Mouse (Mus musculus) limb, embryonic 10.5 days (tissue): ENCODE measurements at regions not wholly inside any gene's neighbourhood (a gene's known extent, or its start where the extent isn't known, plus 50 kb on each side); places are given as distances from the start of the nearest gene placed in this dataset.

Source experiments
- DNase-seq: peaks from one replicate; pipeline ENCODE4 v3.0.0-alpha.2; 2017; ENCODE audit warnings: low spot score
- H3K27ac ChIP-seq: fragments of 300-500 bp; sonication (generic); 2 replicates; pipeline ENCODE4 v1.5.1; 2016; ENCODE audit warnings: mild to moderate bottlenecking
- H3K27me3 ChIP-seq: fragments of 300-500 bp; sonication (generic); 2 replicates; pipeline ENCODE4 v1.6.1; 2016; ENCODE audit warnings: low read depth, mild to moderate bottlenecking; ENCODE audit not compliant: poor library complexity, severe bottlenecking
- H3K36me3 ChIP-seq: fragments of 300-500 bp; sonication (generic); 2 replicates; pipeline ENCODE4 v1.6.1; 2016; ENCODE audit warnings: mild to moderate bottlenecking, moderate library complexity
- H3K4me1 ChIP-seq: fragments of 300-500 bp; sonication (generic); 2 replicates; pipeline ENCODE4 v1.6.1; 2016
- H3K4me3 ChIP-seq: fragments of 300-500 bp; sonication (generic); 2 replicates; pipeline ENCODE4 v1.5.1; 2016; ENCODE audit warnings: mild to moderate bottlenecking, moderate library complexity
- H3K9me3 ChIP-seq: fragments of 300-500 bp; sonication (generic); replicated peaks from 2 replicates; pipeline ENCODE4 v1.6.1; 2016; ENCODE audit warnings: mild to moderate bottlenecking
- WGBS: fragments of 180-500 bp; shearing (Covaris S2); methylation state at CpG from one replicate; pipeline ENCODE4 v1.1.7; 2016; 5-methylcytosine and 5-hydroxymethylcytosine counted together

DNA sequence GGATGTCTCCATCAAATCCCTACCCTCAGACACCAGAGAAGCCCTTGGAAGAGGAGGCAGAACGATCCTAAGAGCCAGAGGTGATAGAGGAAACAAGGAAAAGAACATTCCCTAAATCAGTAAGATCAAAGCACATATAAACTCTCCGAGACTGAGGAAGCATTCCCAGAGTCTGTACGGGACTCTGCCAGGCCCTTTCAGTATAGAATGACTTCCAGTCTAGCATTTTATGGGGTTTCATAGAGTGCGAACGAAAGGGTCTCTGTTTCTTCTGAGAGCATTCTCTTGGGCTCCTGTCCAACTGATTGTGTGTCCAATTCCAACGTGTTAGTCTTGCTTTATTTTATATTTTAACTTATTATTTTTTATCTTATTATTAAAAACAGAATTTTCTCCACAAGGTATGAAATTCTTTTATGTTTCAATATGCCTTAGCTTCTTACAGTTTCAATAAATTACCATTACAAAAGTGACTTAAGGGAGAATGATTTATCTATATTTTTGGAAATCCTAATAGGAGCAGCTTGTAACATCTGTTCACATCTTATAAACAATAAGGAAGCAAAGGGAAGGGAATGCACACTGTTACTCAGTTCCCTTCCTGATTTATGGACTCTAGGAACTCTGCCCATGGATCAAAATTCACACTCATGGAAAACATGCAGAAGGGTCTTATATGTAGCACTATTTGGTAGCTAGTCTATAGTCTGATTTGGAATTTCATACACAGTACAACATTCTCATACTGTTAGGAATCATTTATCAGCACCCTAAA is 628.8 kb downstream of the Slitrk6 start:
- no peaks in the 10 kb centered on the region for H3K36me3 ChIP-seq
- DNase-seq: no peak
- no peaks in the 10 kb centered on the region for H3K4me1 ChIP-seq
- H3K27me3 ChIP-seq: no peaks in the 10 kb centered on the region
- H3K27ac ChIP-seq: no peak overlapping the region
- no peaks in the 10 kb centered on the region for H3K9me3 ChIP-seq
- H3K4me3 ChIP-seq: no peak overlapping the region
- WGBS: 55% methylated on average over 6 of the region's 6 CpGs

DNA sequence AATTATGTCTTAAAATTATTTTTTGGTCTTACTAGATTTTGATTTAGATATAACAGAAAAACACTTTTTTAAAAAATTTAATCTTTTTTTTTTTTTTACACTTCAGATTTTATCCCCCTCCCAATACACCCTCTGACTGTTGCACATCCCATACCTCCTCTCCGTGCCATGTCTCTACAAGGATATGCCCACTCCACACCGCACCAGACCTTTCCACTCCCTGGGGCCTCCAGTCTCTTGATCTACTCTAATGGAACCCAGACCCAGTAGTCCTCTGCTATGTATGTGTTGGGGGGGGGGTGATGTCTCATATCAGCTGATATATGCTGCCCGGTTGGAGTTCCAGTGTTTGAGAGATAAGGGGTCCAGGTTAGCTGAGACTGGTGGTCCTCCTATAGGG is 632.2 kb downstream of the Slitrk6 start:
- H3K36me3 ChIP-seq: no peaks in the 10 kb centered on the region
- WGBS: 89% methylated on average over 3 of the region's 3 CpGs

DNA sequence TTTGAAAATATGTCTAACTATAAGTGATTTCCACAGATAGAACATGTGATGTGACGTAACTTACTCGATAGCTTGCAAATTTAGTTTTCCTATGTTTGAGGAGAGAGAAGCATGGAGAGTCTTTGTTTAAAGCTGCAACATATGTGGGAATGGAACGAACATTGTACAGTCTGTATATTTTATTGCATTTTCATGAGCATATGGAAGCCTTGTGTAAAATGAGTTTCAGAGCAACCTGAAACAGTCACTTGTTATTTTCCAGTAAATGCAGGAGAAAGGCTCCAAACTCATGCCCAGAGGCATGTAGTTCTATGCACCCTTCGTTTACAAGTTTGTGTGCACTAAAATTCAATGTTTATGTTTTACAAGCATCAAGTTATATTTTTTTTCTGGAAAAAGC is 639.4 kb downstream of the Slitrk6 start:
- H3K27ac ChIP-seq: no peak overlapping the region
- no peaks in the 10 kb centered on the region for H3K4me1 ChIP-seq
- H3K36me3 ChIP-seq: no peaks in the 10 kb centered on the region
- H3K27me3 ChIP-seq: no peaks in the 10 kb centered on the region
- no peak for DNase-seq
- WGBS: 89% methylated on average over 4 of the region's 4 CpGs
- no peak overlapping the region for H3K4me3 ChIP-seq
- H3K9me3 ChIP-seq: no peaks in the 10 kb centered on the region

More for the DNA sequence above, 632.2 kb downstream of the Slitrk6 start:
- no peaks in the 10 kb centered on the region for H3K27me3 ChIP-seq
- no peak for DNase-seq
- no peak overlapping the region for H3K4me3 ChIP-seq
- no peaks in the 10 kb centered on the region for H3K9me3 ChIP-seq
- no peak overlapping the region for H3K27ac ChIP-seq
- H3K4me1 ChIP-seq: no peaks in the 10 kb centered on the region

GRCm38 (mm10) chr14:110100852-110101251 is 654.1 kb downstream of the Slitrk6 start:
- WGBS: 88% methylated on average over 4 of the region's 4 CpGs
- Histone ChIP-seq H3K4me1 (no peaks in the 10 kb centered on the region), H3K9me3 (no peaks in the 10 kb centered on the region), H3K27me3 (no peaks in the 10 kb centered on the region), H3K27ac (no peak overlapping the region), H3K4me3 (no peak overlapping the region), H3K36me3 (no peaks in the 10 kb centered on the region)
- DNase-seq: no peak

GRCm38 (mm10) chr14:110078351-110078750 is 676.6 kb downstream of the Slitrk6 start:
- H3K36me3 ChIP-seq: no peaks in the 10 kb centered on the region
- H3K4me1 ChIP-seq: no peaks in the 10 kb centered on the region
- peak; percentile 45 for DNase-seq
- H3K9me3 ChIP-seq: no peaks in the 10 kb centered on the region
- 41% methylated on average over 6 of the region's 6 CpGs for WGBS
- no peak overlapping the region for H3K27ac ChIP-seq
- no peaks in the 10 kb centered on the region for H3K27me3 ChIP-seq
- no peak overlapping the region for H3K4me3 ChIP-seq

GRCm38 (mm10) chr14:110047748-110048147 is 707.2 kb downstream of the Slitrk6 start:
- no peak overlapping the region; the same call in 1 of the 2 replicates for H3K27ac ChIP-seq
- 80% methylated on average over 3 of the region's 3 CpGs for WGBS
- H3K36me3 ChIP-seq: no peaks in the 10 kb centered on the region
- DNase-seq: no peak
- peaks cover 3% of the 10 kb centered on the region; the same call in 1 of the 2 replicates for H3K4me1 ChIP-seq
- H3K4me3 ChIP-seq: no peak overlapping the region
- no peaks in the 10 kb centered on the region for H3K9me3 ChIP-seq
- H3K27me3 ChIP-seq: no peaks in the 10 kb centered on the region

- H3K27me3 ChIP-seq: no peaks in the 10 kb centered on the region
- no peak overlapping the region for H3K4me3 ChIP-seq
- H3K4me1 ChIP-seq: peaks cover 3% of the 10 kb centered on the region; the same call in 1 of the 2 replicates
Observed at GRCm38 (mm10) chr14:110043211-110043610, 711.7 kb downstream of the Slitrk6 start.

DNA sequence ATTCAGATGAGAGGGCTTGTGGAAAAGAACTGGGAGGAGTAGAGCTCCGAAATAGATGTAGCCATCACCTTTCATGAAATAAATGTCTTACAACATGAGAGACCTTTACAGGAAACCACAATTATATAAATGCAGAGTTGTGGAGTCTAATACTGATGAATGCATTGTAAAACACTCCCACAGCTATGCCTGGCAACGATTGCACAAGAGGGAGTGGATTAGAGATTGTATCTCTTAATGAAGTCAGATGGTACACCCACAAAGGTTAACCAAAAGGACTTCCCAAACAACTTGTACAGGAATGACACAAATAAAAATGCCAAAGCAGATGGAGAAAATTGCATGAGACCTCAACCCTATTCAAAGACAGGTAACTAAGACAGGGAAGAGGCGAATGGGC is 733.1 kb downstream of the Slitrk6 start:
- Histone ChIP-seq H3K27me3 (no peaks in the 10 kb centered on the region), H3K27ac (no peak overlapping the region), H3K4me1 (no peaks in the 10 kb centered on the region), H3K4me3 (no peak overlapping the region), H3K36me3 (no peaks in the 10 kb centered on the region), H3K9me3 (no peaks in the 10 kb centered on the region)
- 86% methylated on average over 3 of the region's 3 CpGs for WGBS
- DNase-seq: no peak

More at GRCm38 (mm10) chr14:110043211-110043610, 711.7 kb downstream of the Slitrk6 start:
- DNase-seq: no peak
- H3K27ac ChIP-seq: no peak overlapping the region
- H3K36me3 ChIP-seq: no peaks in the 10 kb centered on the region
- no peaks in the 10 kb centered on the region for H3K9me3 ChIP-seq

DNA sequence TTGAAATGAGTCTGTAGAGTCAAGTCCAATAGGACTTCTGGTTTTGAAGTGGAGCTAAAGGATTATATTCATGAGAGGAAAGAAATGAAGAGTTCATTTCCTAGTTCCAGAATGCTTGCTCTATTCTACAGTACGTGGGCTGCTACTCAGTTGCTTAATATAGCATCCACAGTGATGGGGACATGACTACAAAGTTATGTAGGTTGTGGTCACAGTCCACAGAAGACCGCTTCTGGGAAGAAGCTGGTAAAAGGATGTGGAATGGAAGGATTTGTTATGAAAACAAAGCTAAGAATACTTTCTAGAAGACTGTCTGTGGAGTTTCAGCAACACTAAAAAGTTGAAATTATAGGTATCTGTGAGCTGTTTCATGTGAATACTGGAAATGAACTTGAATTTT is 739.8 kb downstream of the Slitrk6 start:
- 84% methylated on average over 2 of the region's 2 CpGs for WGBS
- Histone ChIP-seq H3K27ac (no peak overlapping the region), H3K4me3 (no peak overlapping the region), H3K27me3 (no peaks in the 10 kb centered on the region), H3K4me1 (no peaks in the 10 kb centered on the region), H3K36me3 (no peaks in the 10 kb centered on the region), H3K9me3 (no peaks in the 10 kb centered on the region)
- DNase-seq: no peak

GRCm38 (mm10) chr14:110013229-110013628 is 741.7 kb downstream of the Slitrk6 start:
- no peak for DNase-seq
- H3K27me3 ChIP-seq: no peaks in the 10 kb centered on the region
- no peak overlapping the region for H3K4me3 ChIP-seq
- no peak overlapping the region for H3K27ac ChIP-seq
- H3K4me1 ChIP-seq: no peaks in the 10 kb centered on the region
- no peaks in the 10 kb centered on the region for H3K36me3 ChIP-seq
- 88% methylated on average over 1 of the region's 1 CpGs for WGBS
- H3K9me3 ChIP-seq: no peaks in the 10 kb centered on the region

DNA sequence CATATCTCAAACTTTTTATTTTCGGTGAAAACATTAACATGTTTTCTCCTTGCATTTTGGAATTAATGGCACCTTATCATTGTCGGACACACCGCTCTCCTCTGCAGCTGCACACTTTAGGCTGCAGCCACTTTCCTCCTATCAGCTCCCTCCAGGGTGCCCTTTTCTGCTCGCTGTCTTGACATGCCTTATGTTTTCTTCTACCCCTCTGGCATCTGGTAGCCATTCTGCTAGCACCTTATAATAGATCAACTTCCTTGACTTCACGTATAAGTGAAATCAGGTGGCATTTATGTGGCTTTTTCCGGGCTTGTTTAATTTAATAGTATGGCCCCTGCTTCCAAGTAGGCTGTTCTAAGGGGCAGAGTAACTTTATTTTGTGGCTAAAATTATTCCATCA is 747.8 kb downstream of the Slitrk6 start:
- Histone ChIP-seq H3K9me3 (no peaks in the 10 kb centered on the region), H3K36me3 (no peaks in the 10 kb centered on the region), H3K27me3 (no peaks in the 10 kb centered on the region), H3K27ac (0 out of 2 replicates have a peak overlapping the region, but pooled peaks have one; percentile 19), H3K4me3 (no peak overlapping the region), H3K4me1 (peaks cover 6% of the 10 kb centered on the region)
- WGBS: 43% methylated on average over 6 of the region's 6 CpGs
- peak; percentile 43 for DNase-seq

- no peaks in the 10 kb centered on the region for H3K27me3 ChIP-seq
- H3K27ac ChIP-seq: no peak overlapping the region
- DNase-seq: no peak
- WGBS: 79% methylated on average over 4 of the region's 4 CpGs
- H3K9me3 ChIP-seq: no peaks in the 10 kb centered on the region; the same call in 1 of the 2 replicates
- no peaks in the 10 kb centered on the region for H3K4me1 ChIP-seq
- no peak overlapping the region for H3K4me3 ChIP-seq
- H3K36me3 ChIP-seq: no peaks in the 10 kb centered on the region
Observed at GRCm38 (mm10) chr14:109985026-109985425, 769.9 kb downstream of the Slitrk6 start.

DNA sequence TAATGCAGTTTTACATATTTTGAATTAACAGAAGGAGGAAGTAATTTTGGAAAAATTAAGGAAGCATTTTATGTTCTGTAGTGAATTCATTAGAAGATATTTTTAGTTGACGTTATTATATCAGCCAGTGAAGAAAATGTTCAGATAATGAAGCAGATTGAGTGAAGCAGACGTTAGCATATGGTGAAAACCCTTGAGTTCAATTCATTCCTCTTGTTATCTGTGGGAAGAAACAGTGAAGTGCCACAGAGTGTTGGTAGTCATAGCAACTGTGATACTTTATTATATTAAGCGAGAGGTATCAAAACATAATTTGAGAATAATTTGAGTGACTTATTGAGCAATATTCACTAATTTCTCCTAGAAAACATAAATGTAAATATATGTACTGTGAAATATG is 796.9 kb downstream of the Slitrk6 start:
- WGBS: 91% methylated on average over 3 of the region's 3 CpGs
- Histone ChIP-seq H3K36me3 (no peaks in the 10 kb centered on the region), H3K4me3 (no peak overlapping the region), H3K27me3 (no peaks in the 10 kb centered on the region), H3K4me1 (no peaks in the 10 kb centered on the region), H3K9me3 (no peaks in the 10 kb centered on the region), H3K27ac (no peak overlapping the region)
- no peak for DNase-seq

- 88% methylated on average over 4 of the region's 4 CpGs for WGBS
- no peak overlapping the region for H3K27ac ChIP-seq
- H3K4me1 ChIP-seq: no peaks in the 10 kb centered on the region
- H3K4me3 ChIP-seq: no peak overlapping the region
- H3K36me3 ChIP-seq: no peaks in the 10 kb centered on the region
- H3K27me3 ChIP-seq: no peaks in the 10 kb centered on the region
- no peak for DNase-seq
- H3K9me3 ChIP-seq: no peaks in the 10 kb centered on the region
Observed at GRCm38 (mm10) chr14:109941944-109942343, 813.0 kb downstream of the Slitrk6 start.
